Mouse (Mus musculus) limb, embryonic 14.5 days (tissue): ENCODE results near the gene Arfip1. TPM values are rescaled to one million over a fixed set of nuclear protein-coding genes. Genes with fewer than 3 reads are reported as not detected.

Experiments
- ATAC-seq: fragments of 200-750 bp; cut with Nextera tagmentation; 2 replicates; pipeline ENCODE4 v1.8.0; 2017; ENCODE audit warnings: low read depth, moderate number of reproducible peaks, moderate TSS enrichment; ENCODE audit not compliant: low FRiP score
- DNase-seq: peaks from one replicate; pipeline ENCODE4 v3.0.0-alpha.2; 2015; ENCODE audit warnings: low spot score
- H3K27ac ChIP-seq: fragments of 300-500 bp; sonication (generic); replicated peaks from 2 replicates; pipeline ENCODE4 v1.5.1; 2014; ENCODE audit warnings: low read depth, mild to moderate bottlenecking, low read length, moderate library complexity, mixed read lengths
- H3K27me3 ChIP-seq: fragments of 300-500 bp; sonication (generic); 2 replicates; pipeline ENCODE4 v1.6.1; 2014; ENCODE audit warnings: low read length, mixed read lengths; ENCODE audit not compliant: control insufficient read depth, insufficient read depth
- H3K36me3 ChIP-seq: fragments of 300-500 bp; sonication (generic); 2 replicates; pipeline ENCODE4 v1.6.1; 2014; ENCODE audit warnings: mild to moderate bottlenecking, low read length, moderate library complexity, mixed read lengths; ENCODE audit not compliant: control insufficient read depth, insufficient read depth
- H3K4me1 ChIP-seq: fragments of 300-500 bp; sonication (generic); 2 replicates; pipeline ENCODE4 v1.6.1; 2014; ENCODE audit warnings: antibody characterized with exemption, low read length, mixed read lengths; ENCODE audit not compliant: control insufficient read depth, insufficient read depth
- H3K4me2 ChIP-seq: fragments of 300-500 bp; sonication (generic); replicated peaks from 2 replicates; pipeline ENCODE4 v1.6.1; 2014; ENCODE audit warnings: low read depth, mild to moderate bottlenecking, low read length, moderate library complexity; ENCODE audit not compliant: severe bottlenecking
- H3K4me3 ChIP-seq: fragments of 300-500 bp; sonication (generic); replicated peaks from 2 replicates; pipeline ENCODE4 v1.5.1; 2014; ENCODE audit warnings: low read length
- H3K9ac ChIP-seq: fragments of 300-500 bp; sonication (generic); 2 replicates; pipeline ENCODE4 v1.6.1; 2014; ENCODE audit warnings: mild to moderate bottlenecking, low read depth, low read length, moderate library complexity; ENCODE audit not compliant: severe bottlenecking
- H3K9me3 ChIP-seq: fragments of 300-500 bp; sonication (generic); 2 replicates; pipeline ENCODE4 v1.6.1; 2016; ENCODE audit warnings: low read length; ENCODE audit not compliant: control insufficient read depth
- POLR2A ChIP-seq: fragments of 200-500 bp; IDR thresholded peaks from 2 replicates; pipeline ENCODE4 v1.8.0; 2012; ENCODE audit warnings: inconsistent platforms, mild to moderate bottlenecking, moderate library complexity, borderline replicate concordance; ENCODE audit not compliant: insufficient read depth, insufficient read length; ENCODE audit errors: extremely low read depth
- WGBS: fragments of 180-500 bp; shearing (Covaris S2); extraction: QIAGEN DNeasy Blood & Tissue Kit; methylation state at CpG from one replicate; pipeline ENCODE4 v1.1.7; 2014; 5-methylcytosine and 5-hydroxymethylcytosine counted together
- polyA plus RNA-seq, 2 experiments: library from polyadenylated mRNA; depleted of rRNA in 1 of 2; stranded (reverse) in 1 of 2; unstranded in 1 of 2; fragments of >200 nt; fragmentation: Nextera tagmentation in 1 of 2; extraction: Ambion mirVana in 1 of 2; gene quantifications; 2 replicates each; pipeline versions ENCODE4 v1.2.1 to v1.2.3; 2012 to 2014

The Arfip1 gene
- polyA plus RNA-seq, 2 experiments = 30.2 to 56.9 TPM

DNA sequence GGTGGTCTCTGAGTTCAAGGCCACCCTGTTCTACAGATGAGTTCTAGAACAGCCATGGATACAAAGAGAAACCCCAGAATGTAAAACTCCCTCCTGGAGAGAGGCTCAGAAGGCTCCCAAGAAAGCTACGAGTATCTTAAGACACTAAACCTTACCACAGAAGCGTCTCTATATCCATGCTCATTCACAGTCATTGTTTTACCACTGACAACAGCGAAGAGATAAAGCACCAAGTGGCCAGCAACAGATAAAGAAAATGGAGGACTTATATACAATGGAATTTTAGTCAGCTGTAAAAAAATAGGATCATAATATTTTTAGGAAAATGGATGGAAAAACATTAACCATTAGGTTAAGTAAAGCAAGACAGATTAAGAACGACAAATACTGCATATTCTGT, 77.2 kb downstream of the Arfip1 start:
- no peak for DNase-seq
- no peak overlapping the region for H3K4me2 ChIP-seq
- H3K27me3 ChIP-seq = no peaks in the 10 kb centered on the region
- no peaks in the 10 kb centered on the region for H3K9me3 ChIP-seq
- no peak for TF ChIP-seq POLR2A
- H3K4me1 ChIP-seq = peaks cover 7% of the 10 kb centered on the region; the same call in 1 of the 2 replicates
- H3K36me3 ChIP-seq = peaks cover 5% of the 10 kb centered on the region; the same call in 1 of the 2 replicates
- no peak for ATAC-seq
- H3K4me3 ChIP-seq = no peak overlapping the region
- no peak overlapping the region for H3K27ac ChIP-seq
- WGBS = 89% methylated on average over 4 of the region's 4 CpGs
- H3K9ac ChIP-seq = no peak overlapping the region

DNA sequence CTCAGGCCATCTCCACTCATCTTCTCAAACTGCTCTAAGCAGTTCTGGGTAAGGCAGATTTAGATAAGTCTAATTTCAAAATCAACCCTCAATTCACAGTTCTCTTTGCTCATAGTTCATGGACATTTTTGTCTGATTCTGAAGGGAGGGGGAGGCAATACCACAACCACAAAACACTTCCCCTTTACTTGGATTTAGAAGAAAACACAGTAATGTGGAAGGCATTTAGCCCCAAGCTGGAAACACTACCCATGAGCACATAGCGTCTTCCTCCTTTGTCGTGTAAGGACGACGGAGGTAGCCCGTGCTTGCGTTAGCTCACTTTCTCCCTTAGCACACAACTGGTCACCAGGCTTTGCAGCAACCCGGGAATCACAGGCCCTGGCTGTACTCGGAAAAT, 78.1 kb downstream of the Arfip1 start:
- Histone ChIP-seq H3K27ac (no peak overlapping the region), H3K4me2 (no peak overlapping the region), H3K9me3 (no peaks in the 10 kb centered on the region), H3K27me3 (no peaks in the 10 kb centered on the region), H3K4me3 (no peak overlapping the region), H3K36me3 (peaks cover 5% of the 10 kb centered on the region; the same call in 1 of the 2 replicates), H3K9ac (no peak overlapping the region), H3K4me1 (peaks cover 7% of the 10 kb centered on the region; the same call in 1 of the 2 replicates)
- no peak for ATAC-seq
- WGBS = 88% methylated on average over 8 of the region's 8 CpGs
- no peak for TF ChIP-seq POLR2A
- DNase-seq = no peak

DNA sequence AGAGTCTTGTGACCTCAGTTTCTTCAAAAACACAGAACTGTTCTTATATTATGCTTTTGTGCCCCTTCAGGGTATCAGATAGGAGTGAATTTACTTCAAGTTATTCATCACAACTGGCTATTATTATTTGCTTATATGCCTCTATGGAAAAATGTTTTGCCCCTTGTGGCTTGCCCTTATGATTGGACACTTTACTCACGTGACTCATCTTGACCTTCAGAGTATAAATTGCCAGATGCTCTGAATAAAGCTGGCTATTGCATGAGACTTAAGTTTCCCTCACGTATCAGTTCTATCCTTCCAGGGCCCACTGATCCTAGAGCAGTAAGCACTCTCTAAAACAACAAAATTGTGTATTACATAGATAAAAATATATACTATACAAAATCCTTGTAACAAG, 80.3 kb downstream of the Arfip1 start:
- 83% methylated on average over 2 of the region's 2 CpGs for WGBS
- no peak for TF ChIP-seq POLR2A
- Histone ChIP-seq H3K9ac (no peak overlapping the region), H3K36me3 (peaks cover 5% of the 10 kb centered on the region; the same call in 1 of the 2 replicates), H3K4me1 (peaks cover 7% of the 10 kb centered on the region; the same call in 1 of the 2 replicates), H3K4me2 (no peak overlapping the region), H3K27me3 (no peaks in the 10 kb centered on the region), H3K27ac (no peak overlapping the region), H3K9me3 (no peaks in the 10 kb centered on the region), H3K4me3 (no peak overlapping the region)
- ATAC-seq (no peak), DNase-seq (no peak)

DNA sequence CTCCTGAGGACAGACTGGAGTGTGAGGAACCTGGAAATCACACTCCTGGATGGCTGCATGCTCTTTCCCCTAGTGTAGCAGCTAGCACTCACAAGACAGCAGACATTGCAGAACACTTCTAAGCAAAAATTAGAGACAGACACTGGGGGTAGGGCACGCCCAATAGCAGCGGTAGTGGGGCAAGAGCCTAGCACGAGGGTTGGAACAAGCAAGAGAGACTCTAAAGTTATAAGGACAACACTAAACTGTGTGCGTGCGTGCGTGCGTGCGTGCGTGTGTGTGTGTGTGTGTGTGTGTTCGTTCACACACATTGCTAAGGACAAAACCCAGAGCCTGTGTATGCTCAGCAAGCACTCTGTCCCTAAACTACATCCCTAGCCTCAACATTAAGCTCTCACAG, 81.9 kb downstream of the Arfip1 start:
- no peak for TF ChIP-seq POLR2A
- no peaks in the 10 kb centered on the region for H3K9me3 ChIP-seq
- no peak for DNase-seq
- 74% methylated on average over 10 of the region's 10 CpGs for WGBS
- H3K27me3 ChIP-seq = no peaks in the 10 kb centered on the region
- peaks cover 5% of the 10 kb centered on the region; the same call in 1 of the 2 replicates for H3K36me3 ChIP-seq
- no peak overlapping the region for H3K4me2 ChIP-seq
- ATAC-seq = no peak
- peaks cover 7% of the 10 kb centered on the region; the same call in 1 of the 2 replicates for H3K4me1 ChIP-seq
- H3K4me3 ChIP-seq = no peak overlapping the region
- no peak overlapping the region for H3K9ac ChIP-seq
- H3K27ac ChIP-seq = no peak overlapping the region

DNA sequence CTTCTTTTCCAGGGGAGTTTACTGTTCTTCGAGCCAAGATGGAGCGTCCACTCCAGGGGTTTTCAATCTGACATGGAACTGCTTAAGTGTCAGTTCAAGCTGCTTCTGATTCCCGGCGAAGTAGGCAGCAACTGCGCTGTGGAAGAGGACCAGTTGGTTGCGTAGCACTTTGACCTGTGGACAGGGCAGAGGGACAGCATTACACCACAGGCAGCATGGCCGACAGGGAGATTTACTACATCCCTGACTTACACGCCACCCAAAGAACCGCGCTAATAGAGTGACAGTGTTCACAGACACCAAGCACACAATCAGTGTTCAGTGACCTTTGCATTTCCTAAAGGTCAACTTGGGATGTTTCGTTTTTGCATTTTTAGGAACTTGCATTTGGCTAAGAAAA, 84.7 kb downstream of the Arfip1 start:
- 75% methylated on average over 11 of the region's 11 CpGs for WGBS
- Histone ChIP-seq H3K4me3 (no peak overlapping the region), H3K27ac (no peak overlapping the region), H3K36me3 (peaks cover 10% of the 10 kb centered on the region; the same call in 1 of the 2 replicates), H3K4me1 (peaks cover 7% of the 10 kb centered on the region; the same call in 1 of the 2 replicates), H3K4me2 (no peak overlapping the region), H3K27me3 (no peaks in the 10 kb centered on the region), H3K9me3 (no peaks in the 10 kb centered on the region), H3K9ac (no peak overlapping the region)
- TF ChIP-seq POLR2A = no peak
- ATAC-seq (no peak), DNase-seq (no peak)

DNA sequence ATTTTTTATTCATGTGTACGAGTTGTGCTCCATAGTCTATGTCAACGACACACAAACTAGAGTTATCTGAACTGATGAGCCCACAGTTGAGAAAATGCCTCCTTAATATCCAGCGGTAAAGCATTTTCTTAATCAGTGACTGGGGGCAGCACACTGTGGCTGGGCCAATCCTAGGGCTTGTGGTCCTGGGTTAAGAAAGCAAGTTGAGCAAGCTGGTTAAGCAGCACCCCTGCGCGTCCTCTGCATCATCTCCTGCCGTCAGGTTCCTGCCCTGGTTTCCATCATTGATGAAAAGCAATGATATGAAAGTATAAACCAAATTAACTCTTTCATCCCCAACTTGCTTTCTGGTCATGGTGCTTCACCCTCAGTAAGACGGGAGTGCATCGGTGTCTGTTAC, 89.8 kb downstream of the Arfip1 start:
- ATAC-seq (no peak), DNase-seq (no peak)
- Histone ChIP-seq H3K4me2 (no peak overlapping the region), H3K4me3 (no peak overlapping the region), H3K36me3 (peaks cover 8% of the 10 kb centered on the region; the same call in 1 of the 2 replicates), H3K27ac (no peak overlapping the region), H3K9me3 (no peaks in the 10 kb centered on the region), H3K9ac (no peak overlapping the region), H3K27me3 (no peaks in the 10 kb centered on the region), H3K4me1 (no peaks in the 10 kb centered on the region)
- WGBS = 91% methylated on average over 8 of the region's 8 CpGs
- no peak for TF ChIP-seq POLR2A
